Mouse (Mus musculus) intestine, embryonic 15.5 days (tissue): ENCODE results near the gene Hs6st2. TPM values are rescaled to one million over a fixed set of nuclear protein-coding genes. Genes with fewer than 3 reads are reported as not detected.

ENCODE experiments used
- ATAC-seq: fragments of 200-750 bp; cut with Nextera tagmentation; 2 replicates; pipeline ENCODE4 v1.8.0; 2017; ENCODE audit warnings: moderate TSS enrichment, moderate library complexity
- H3K27ac ChIP-seq: fragments of 300-500 bp; sonication (generic); 2 replicates; pipeline ENCODE4 v1.5.1; 2015; ENCODE audit warnings: mild to moderate bottlenecking, inconsistent platforms
- H3K27me3 ChIP-seq: fragments of 300-500 bp; sonication (generic); replicated peaks from 2 replicates; pipeline ENCODE4 v1.6.1; 2015; ENCODE audit warnings: inconsistent platforms
- H3K36me3 ChIP-seq: fragments of 300-500 bp; sonication (generic); 2 replicates; pipeline ENCODE4 v1.6.1; 2015; ENCODE audit warnings: inconsistent platforms
- H3K4me1 ChIP-seq: fragments of 300-500 bp; sonication (generic); replicated peaks from 2 replicates; pipeline ENCODE4 v1.6.1; 2015; ENCODE audit warnings: inconsistent platforms
- H3K4me2 ChIP-seq: fragments of 300-500 bp; sonication (generic); replicated peaks from 2 replicates; pipeline ENCODE4 v1.6.1; 2015; ENCODE audit warnings: mild to moderate bottlenecking, inconsistent platforms
- H3K4me3 ChIP-seq: fragments of 300-500 bp; sonication (generic); replicated peaks from 2 replicates; pipeline ENCODE4 v1.5.1; 2015; ENCODE audit warnings: inconsistent platforms
- H3K9ac ChIP-seq: fragments of 300-500 bp; sonication (generic); 2 replicates; pipeline ENCODE4 v1.6.1; 2015; ENCODE audit warnings: inconsistent platforms
- H3K9me3 ChIP-seq: fragments of 300-500 bp; sonication (generic); 2 replicates; pipeline ENCODE4 v1.6.1; 2016; ENCODE audit warnings: inconsistent platforms
- WGBS: fragments of 180-500 bp; shearing (Covaris S2); methylation state at CpG from one replicate; pipeline ENCODE4 v1.1.7; 2015; 5-methylcytosine and 5-hydroxymethylcytosine counted together
- polyA plus RNA-seq: library from polyadenylated mRNA; unstranded; fragments of >200 nt; fragmentation: Nextera tagmentation; extraction: Ambion mirVana; gene quantifications from 2 replicates; pipeline ENCODE4 v1.2.1, GENCODE M21; 2015

The Hs6st2 gene
- 5.7 and 7.1 TPM in 2 replicates for polyA plus RNA-seq

GRCm38 (mm10) chrX:51681756-51682155 is at the start of gene Hs6st2:
Gene Hs6st2 (minus strand): TSS chrX:51681856.
- H3K9me3 ChIP-seq: no peaks in the 10 kb centered on the region
- peak within 1 kb of the TSS; percentile 90 for H3K4me2 ChIP-seq
- peak within 1 kb of the TSS; percentile 47 for H3K4me3 ChIP-seq
- no peak for ATAC-seq
- no peaks in the 10 kb centered on the region for H3K36me3 ChIP-seq
- H3K27me3 ChIP-seq: peaks cover 28% of the 10 kb centered on the region; the same call in 1 of the 2 replicates
- no peaks in the 10 kb centered on the region for H3K4me1 ChIP-seq
- no peak within 1 kb of the TSS for H3K27ac ChIP-seq
- 24% methylated on average over 5 of the region's 5 CpGs for WGBS
- peak within 1 kb of the TSS; percentile 46 for H3K9ac ChIP-seq

GRCm38 (mm10) chrX:51714086-51714745 is 32.6 kb upstream of the Hs6st2 start:
- 45% methylated on average over 8 of the region's 8 CpGs for WGBS
- Histone ChIP-seq H3K4me3 (no peak overlapping the region), H3K4me2 (no peak overlapping the region), H3K27ac (no peak overlapping the region), H3K4me1 (no peaks in the 10 kb centered on the region), H3K9ac (no peak overlapping the region), H3K36me3 (no peaks in the 10 kb centered on the region), H3K27me3 (no peaks in the 10 kb centered on the region), H3K9me3 (no peaks in the 10 kb centered on the region)
- ATAC-seq: no peak

- no peak overlapping the region for H3K27ac ChIP-seq
- no peak overlapping the region for H3K4me3 ChIP-seq
- no peaks in the 10 kb centered on the region for H3K4me1 ChIP-seq
- H3K9me3 ChIP-seq: no peaks in the 10 kb centered on the region
- H3K27me3 ChIP-seq: no peaks in the 10 kb centered on the region; the same call in 1 of the 2 replicates
- no peak overlapping the region for H3K4me2 ChIP-seq
- no peaks in the 10 kb centered on the region for H3K36me3 ChIP-seq
- no peak for ATAC-seq
- no peak overlapping the region for H3K9ac ChIP-seq
- WGBS: 85% methylated on average over 1 of the region's 1 CpGs
These were observed 31.3 kb upstream of the Hs6st2 start for GRCm38 (mm10) chrX:51712996-51713395.

- Histone ChIP-seq H3K27ac (no peak overlapping the region), H3K4me3 (no peak overlapping the region), H3K9ac (no peak overlapping the region), H3K9me3 (no peaks in the 10 kb centered on the region), H3K4me1 (no peaks in the 10 kb centered on the region), H3K36me3 (no peaks in the 10 kb centered on the region), H3K4me2 (no peak overlapping the region), H3K27me3 (no peaks in the 10 kb centered on the region)
- no peak for ATAC-seq
- 68% methylated on average over 4 of the region's 4 CpGs for WGBS
These were observed 21.2 kb upstream of the Hs6st2 start for GRCm38 (mm10) chrX:51702823-51703222.

- no peaks in the 10 kb centered on the region for H3K36me3 ChIP-seq
These were observed 17.4 kb upstream of the Hs6st2 start for GRCm38 (mm10) chrX:51699079-51699478.

GRCm38 (mm10) chrX:51686048-51686949 is 4.6 kb upstream of the Hs6st2 start:
- H3K4me3 ChIP-seq: no peak overlapping the region
- H3K9ac ChIP-seq: no peak overlapping the region
- no peaks in the 10 kb centered on the region for H3K9me3 ChIP-seq
- 74% methylated on average over 6 of the region's 6 CpGs for WGBS
- no peaks in the 10 kb centered on the region for H3K36me3 ChIP-seq
- no peak overlapping the region for H3K27ac ChIP-seq
- H3K27me3 ChIP-seq: peaks cover 10% of the 10 kb centered on the region; the same call in 1 of the 2 replicates
- no peaks in the 10 kb centered on the region for H3K4me1 ChIP-seq
- no peak overlapping the region for H3K4me2 ChIP-seq
- no peak for ATAC-seq

More at GRCm38 (mm10) chrX:51699079-51699478, 17.4 kb upstream of the Hs6st2 start:
- no peak overlapping the region for H3K4me3 ChIP-seq
- H3K4me2 ChIP-seq: no peak overlapping the region
- no peak for ATAC-seq
- H3K27ac ChIP-seq: no peak overlapping the region
- no peaks in the 10 kb centered on the region for H3K4me1 ChIP-seq
- H3K9me3 ChIP-seq: no peaks in the 10 kb centered on the region
- H3K9ac ChIP-seq: no peak overlapping the region
- no peaks in the 10 kb centered on the region for H3K27me3 ChIP-seq
- WGBS: 49% methylated on average over 4 of the region's 4 CpGs

- H3K9me3 ChIP-seq: no peaks in the 10 kb centered on the region
- H3K27me3 ChIP-seq: peaks cover 26% of the 10 kb centered on the region; the same call in 1 of the 2 replicates
- ATAC-seq: no peak
- H3K4me2 ChIP-seq: no peak overlapping the region
- no peaks in the 10 kb centered on the region for H3K4me1 ChIP-seq
- H3K27ac ChIP-seq: no peak overlapping the region
- H3K9ac ChIP-seq: no peak overlapping the region
- WGBS: 60% methylated on average over 3 of the region's 3 CpGs
- H3K4me3 ChIP-seq: no peak overlapping the region
- H3K36me3 ChIP-seq: no peaks in the 10 kb centered on the region
These were observed 2.8 kb upstream of the Hs6st2 start for GRCm38 (mm10) chrX:51684336-51685056.

- 25% methylated on average over 43 of the region's 43 CpGs for WGBS
- Histone ChIP-seq H3K4me2 (peak overlapping the region; percentile 90), H3K4me1 (no peaks in the 10 kb centered on the region), H3K36me3 (no peaks in the 10 kb centered on the region), H3K9ac (peak overlapping the region; percentile 46), H3K4me3 (peak overlapping the region; percentile 47), H3K9me3 (no peaks in the 10 kb centered on the region), H3K27ac (no peak overlapping the region), H3K27me3 (peaks cover 28% of the 10 kb centered on the region; the same call in 1 of the 2 replicates)
- peak; percentile 85 for ATAC-seq
These were observed 437 bp downstream of the Hs6st2 start for GRCm38 (mm10) chrX:51681170-51681667.

GRCm38 (mm10) chrX:51680428-51681169 is 1.1 kb downstream of the Hs6st2 start:
- Histone ChIP-seq H3K4me3 (peak overlapping the region; percentile 47), H3K9me3 (no peaks in the 10 kb centered on the region), H3K27me3 (peaks cover 28% of the 10 kb centered on the region; the same call in 1 of the 2 replicates), H3K9ac (peak overlapping the region; percentile 46), H3K4me2 (peak overlapping the region; percentile 90), H3K4me1 (no peaks in the 10 kb centered on the region), H3K27ac (no peak overlapping the region), H3K36me3 (no peaks in the 10 kb centered on the region)
- peak; percentile 69 for ATAC-seq
- WGBS: 19% methylated on average over 69 of the region's 70 CpGs

- no peak overlapping the region for H3K27ac ChIP-seq
- no peaks in the 10 kb centered on the region for H3K9me3 ChIP-seq
- H3K27me3 ChIP-seq: peaks cover 28% of the 10 kb centered on the region; the same call in 1 of the 2 replicates
- 28% methylated on average over 46 of the region's 46 CpGs for WGBS
- peak; percentile 20 for ATAC-seq
- H3K4me1 ChIP-seq: no peaks in the 10 kb centered on the region
- no peaks in the 10 kb centered on the region for H3K36me3 ChIP-seq
- peak overlapping the region; percentile 90 for H3K4me2 ChIP-seq
- H3K4me3 ChIP-seq: peak overlapping the region; percentile 47
- 0 out of 2 replicates have a peak overlapping the region, but pooled peaks have one; percentile 46 for H3K9ac ChIP-seq
These were observed 1.8 kb downstream of the Hs6st2 start for GRCm38 (mm10) chrX:51679601-51680427.

- no peaks in the 10 kb centered on the region for H3K9me3 ChIP-seq
- 51% methylated on average over 2 of the region's 2 CpGs for WGBS
These were observed 23.4 kb downstream of the Hs6st2 start for GRCm38 (mm10) chrX:51658236-51658635.

More at GRCm38 (mm10) chrX:51658236-51658635, 23.4 kb downstream of the Hs6st2 start:
- H3K27me3 ChIP-seq: no peaks in the 10 kb centered on the region
- ATAC-seq: no peak
- no peaks in the 10 kb centered on the region for H3K36me3 ChIP-seq
- no peak overlapping the region for H3K4me2 ChIP-seq
- H3K4me1 ChIP-seq: no peaks in the 10 kb centered on the region
- no peak overlapping the region for H3K4me3 ChIP-seq
- no peak overlapping the region for H3K9ac ChIP-seq
- H3K27ac ChIP-seq: no peak overlapping the region
